Mouse (Mus musculus): Measurements from ENCODE around the gene Prrc2b. TPM values are rescaled to one million over a fixed set of nuclear protein-coding genes. Genes with fewer than 3 reads are reported as not detected.
A peak's percentile ranks its signal among the peaks of the same experiment; 100 is the strongest.

Gene Prrc2b
- total RNA-seq, 2 experiments from 2014 or later, result 12.8 to 32.6 TPM

DNA sequence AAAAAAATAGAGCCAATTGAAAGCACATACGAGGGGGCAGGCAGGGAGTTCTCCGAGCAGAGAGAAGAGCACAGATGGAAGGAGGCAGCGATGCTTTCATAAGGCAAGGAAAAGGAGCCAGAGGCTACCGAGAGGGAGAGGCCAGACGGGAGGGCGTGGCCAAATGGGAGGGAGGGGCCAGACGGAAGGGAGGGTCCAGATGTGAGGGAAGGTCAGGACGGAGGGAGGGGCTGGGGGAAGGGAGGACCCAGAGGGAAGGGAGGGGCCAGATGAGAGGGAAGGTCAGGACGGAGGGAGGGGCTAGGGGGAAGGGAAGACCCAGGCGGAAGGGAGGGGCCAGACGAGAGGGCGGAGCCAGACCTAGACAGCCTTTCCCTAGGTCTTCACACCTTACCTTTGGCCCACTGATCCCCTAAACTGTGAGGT is 18.3 kb upstream of the Prrc2b start:
- ATAC-seq (replicated peaks; ENCODE audit: poor library complexity, severe bottlenecking), result peak; percentile 88

- ATAC-seq (replicated peaks; ENCODE audit: poor library complexity, severe bottlenecking), result peak; percentile 16; the same call in 1 of the 2 replicates
Measured at GRCm38 (mm10) chr2:32134039-32134438, 16.8 kb upstream of the Prrc2b start.

DNA sequence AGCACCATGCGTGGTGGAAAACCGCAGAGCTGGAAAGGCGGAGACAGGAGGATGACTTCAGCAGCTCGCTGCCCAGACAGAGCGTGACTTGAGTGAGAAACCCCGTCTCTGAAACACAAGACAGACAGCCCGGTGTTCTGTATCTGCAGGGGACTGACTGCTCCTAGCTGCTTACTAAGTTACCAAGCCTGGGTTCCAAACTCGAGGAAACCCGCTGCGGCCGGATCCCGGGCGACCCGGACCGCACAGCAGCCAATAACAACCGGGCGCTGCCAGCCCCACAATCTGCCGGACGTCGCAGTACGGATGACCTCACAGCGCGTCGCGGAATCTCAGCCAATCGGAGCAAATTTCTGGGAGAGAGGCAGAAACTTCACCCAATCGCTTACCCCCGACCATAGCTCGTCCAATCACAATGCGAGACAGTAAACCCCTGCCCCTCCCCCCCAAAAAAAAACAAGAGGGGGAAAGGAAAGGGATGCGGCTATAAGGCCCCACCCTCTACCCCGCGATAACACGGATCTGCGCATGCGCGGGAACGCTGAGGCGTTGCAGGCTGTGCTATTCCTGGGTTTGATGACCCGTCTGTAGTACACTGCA is 13.1 kb upstream of the Prrc2b start:
- peak; percentile 92 for ATAC-seq (replicated peaks; ENCODE audit: poor library complexity, severe bottlenecking)

- no peak for ATAC-seq (replicated peaks; ENCODE audit: poor library complexity, severe bottlenecking)
Measured at GRCm38 (mm10) chr2:32139377-32139776, 11.5 kb upstream of the Prrc2b start.

- ATAC-seq (replicated peaks; ENCODE audit: poor library complexity, severe bottlenecking), result 0 out of 2 replicates have a peak, but pooled peaks have one; percentile 16
Measured at GRCm38 (mm10) chr2:32140498-32140934, 10.4 kb upstream of the Prrc2b start.

DNA sequence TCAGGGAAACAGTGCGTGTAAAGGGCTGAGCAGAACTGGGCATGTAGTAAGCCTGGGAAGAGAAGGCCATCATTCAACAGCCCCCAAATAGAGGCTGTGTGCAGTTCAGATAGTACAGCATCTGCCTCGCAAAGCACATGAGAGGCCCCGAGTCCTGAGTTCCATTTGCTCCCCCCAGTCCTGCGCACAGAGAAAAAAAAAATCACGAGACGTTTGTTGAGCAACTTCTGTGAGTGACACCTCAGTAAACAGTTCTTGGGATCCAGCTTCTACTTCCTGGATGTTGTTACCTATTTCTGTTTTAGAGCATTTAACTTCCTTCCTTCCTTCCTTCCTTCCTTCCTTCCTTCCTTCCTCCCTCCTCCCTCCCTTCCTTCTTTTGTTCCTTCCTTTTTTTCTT is 9.3 kb upstream of the Prrc2b start:
- no peak for ATAC-seq (replicated peaks; ENCODE audit: poor library complexity, severe bottlenecking)

- no peak for ATAC-seq (replicated peaks; ENCODE audit: poor library complexity, severe bottlenecking)
Measured at GRCm38 (mm10) chr2:32142368-32142767, 8.5 kb upstream of the Prrc2b start.

- ATAC-seq (replicated peaks; ENCODE audit: poor library complexity, severe bottlenecking), result no peak
Measured at GRCm38 (mm10) chr2:32144633-32145032, 6.2 kb upstream of the Prrc2b start.

- no peak for ATAC-seq (replicated peaks; ENCODE audit: poor library complexity, severe bottlenecking)
Measured at GRCm38 (mm10) chr2:32146617-32147162, 4.2 kb upstream of the Prrc2b start.

DNA sequence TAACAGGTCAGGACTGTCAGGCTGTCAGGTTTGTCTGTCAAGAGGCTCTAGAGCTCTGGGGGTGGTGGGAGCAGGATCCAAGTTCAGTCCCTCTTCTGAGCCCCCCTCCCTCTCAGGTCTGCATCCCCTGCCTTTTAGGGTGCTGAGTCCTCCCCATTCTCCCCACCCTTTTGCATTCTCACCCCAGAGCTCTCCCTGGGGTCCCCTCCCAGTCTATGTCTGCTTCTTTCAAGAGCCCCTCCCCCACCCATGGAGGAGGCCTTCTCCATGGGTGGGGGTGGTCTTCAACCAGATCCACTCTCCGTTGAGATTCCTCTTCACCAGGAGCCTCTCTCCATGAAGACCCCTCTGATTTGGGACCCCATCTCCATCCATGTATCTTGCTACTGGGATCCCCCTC is 747 bp upstream of the Prrc2b start:
- no peak for ATAC-seq (replicated peaks; ENCODE audit: poor library complexity, severe bottlenecking)

GRCm38 (mm10) chr2:32150562-32150923 is 339 bp upstream of the Prrc2b start:
- ATAC-seq (replicated peaks; ENCODE audit: poor library complexity, severe bottlenecking), result no peak

GRCm38 (mm10) chr2:32151660-32152366 is 931 bp downstream of the Prrc2b start:
- ATAC-seq (replicated peaks; ENCODE audit: poor library complexity, severe bottlenecking), result peak; percentile 35

DNA sequence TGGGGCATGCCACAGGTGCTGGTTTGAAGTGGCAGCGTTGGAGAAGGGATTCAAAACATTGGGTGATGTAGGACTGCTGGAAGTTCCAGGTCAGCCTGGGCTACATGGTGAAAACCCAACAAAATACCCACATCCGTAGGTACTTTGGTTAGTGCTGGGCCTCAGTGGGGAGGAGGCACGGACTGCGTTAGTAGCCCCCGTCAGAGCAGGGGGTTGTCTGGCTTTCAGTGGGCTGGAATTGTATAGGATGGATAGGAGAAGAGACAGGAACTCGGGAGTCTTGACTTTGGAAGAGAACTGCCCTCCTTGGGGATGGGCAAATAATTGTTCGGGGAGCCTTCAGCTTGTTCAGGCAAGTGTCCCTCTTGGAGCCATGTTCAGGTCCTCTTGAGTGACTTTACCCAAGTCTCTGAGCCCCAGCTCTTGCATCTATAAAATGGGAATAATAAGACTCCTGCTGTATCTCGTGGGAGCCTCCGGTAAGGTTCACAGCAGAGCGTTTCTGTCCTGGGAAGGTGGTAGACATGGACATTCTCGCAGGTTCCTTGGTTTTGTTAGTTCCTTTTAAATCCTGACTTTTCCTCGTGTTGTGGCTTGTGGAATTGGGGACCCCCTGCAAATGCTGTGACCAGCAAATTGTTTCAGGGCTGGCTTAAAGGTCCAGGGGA is 1.6 kb downstream of the Prrc2b start:
- ATAC-seq (replicated peaks; ENCODE audit: poor library complexity, severe bottlenecking), result peak; percentile 5; the same call in 1 of the 2 replicates

DNA sequence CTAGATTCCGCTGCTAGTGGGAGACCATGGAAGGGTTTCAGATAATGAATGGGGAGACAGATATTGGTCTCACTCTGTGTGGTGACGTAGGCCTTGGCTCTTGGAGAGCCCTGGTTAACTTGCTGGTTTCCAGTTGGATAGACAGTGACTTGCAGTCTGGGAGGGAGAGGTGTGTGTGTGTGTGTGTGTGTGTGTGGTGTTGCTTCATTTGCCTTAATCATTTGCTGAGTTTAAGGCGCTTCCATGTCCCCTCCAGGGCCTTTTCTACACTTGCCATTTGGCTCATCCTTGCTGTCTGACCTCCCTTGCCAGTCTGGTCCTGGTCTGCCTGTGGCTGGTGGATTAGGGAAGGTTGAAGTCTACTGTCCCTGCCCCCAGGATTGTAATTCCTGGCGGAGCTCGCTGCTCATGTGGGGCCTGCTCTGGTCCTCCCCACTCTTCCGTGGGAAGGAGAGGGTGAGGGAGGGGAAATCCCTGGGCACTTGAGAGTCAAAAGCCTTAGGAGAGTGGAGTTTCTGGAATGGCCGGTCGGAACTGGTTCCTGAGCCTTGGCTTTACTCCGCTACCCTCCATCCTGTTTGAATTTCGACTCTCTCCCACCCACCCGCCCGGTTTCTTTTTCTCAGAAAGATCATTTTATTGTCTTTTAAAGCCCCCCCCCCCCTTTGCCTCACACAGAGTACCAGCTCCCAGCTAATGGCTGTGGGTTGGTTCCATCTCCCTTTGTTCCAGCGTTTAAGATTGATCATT is 2.3 kb downstream of the Prrc2b start:
- ATAC-seq (replicated peaks; ENCODE audit: poor library complexity, severe bottlenecking), result 0 out of 2 replicates have a peak, but pooled peaks have one; percentile 15

DNA sequence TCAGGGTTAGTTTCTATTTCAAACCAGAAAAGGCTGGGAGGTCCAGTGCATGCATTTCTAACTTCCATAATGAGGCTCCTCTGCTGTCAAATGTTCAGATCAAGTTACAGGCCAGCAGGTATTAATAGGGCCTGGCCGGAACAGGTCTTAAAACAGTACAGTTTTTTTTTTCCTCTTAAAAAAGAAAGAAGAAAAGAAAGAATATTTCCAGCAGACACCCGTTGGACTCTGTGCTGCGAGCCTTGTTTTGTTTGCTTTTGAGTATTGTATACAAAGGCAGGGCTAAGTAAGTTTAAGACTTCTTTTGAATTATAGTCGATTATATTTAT is 2.9 kb downstream of the Prrc2b start:
- ATAC-seq (replicated peaks; ENCODE audit: poor library complexity, severe bottlenecking), result no peak

GRCm38 (mm10) chr2:32154334-32154997 is 3.6 kb downstream of the Prrc2b start:
- no peak; the same call in 1 of the 2 replicates for ATAC-seq (replicated peaks; ENCODE audit: poor library complexity, severe bottlenecking)

DNA sequence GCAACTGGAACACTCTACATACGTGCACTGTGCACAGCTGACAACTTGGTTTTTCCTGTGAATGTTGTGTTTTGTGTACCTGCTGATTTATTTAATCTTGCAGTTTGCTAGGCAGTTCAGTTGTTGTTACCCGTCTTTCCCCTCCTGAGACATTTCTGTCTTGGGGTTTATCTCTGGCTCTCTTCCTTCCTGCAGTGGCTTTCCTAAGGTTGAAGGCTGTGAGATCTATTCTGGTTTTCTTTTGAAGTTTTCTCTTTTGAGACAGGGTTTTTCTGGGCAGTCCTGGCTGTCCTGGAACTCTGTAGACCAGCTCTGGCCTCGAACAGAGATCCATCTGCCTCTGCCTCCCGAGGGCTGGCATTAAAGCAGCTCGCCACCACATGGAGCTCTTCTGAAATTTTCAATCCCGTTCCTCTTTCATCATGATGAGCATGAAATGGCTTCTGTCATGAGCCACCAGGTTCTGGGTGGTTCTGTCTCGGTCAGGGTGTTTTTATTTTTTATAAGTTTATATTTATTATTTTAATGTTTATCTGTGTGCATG is 4.2 kb downstream of the Prrc2b start:
- ATAC-seq (replicated peaks; ENCODE audit: poor library complexity, severe bottlenecking), result no peak

GRCm38 (mm10) chr2:32155614-32156013 is 4.7 kb downstream of the Prrc2b start:
- no peak for ATAC-seq (replicated peaks; ENCODE audit: poor library complexity, severe bottlenecking)

GRCm38 (mm10) chr2:32156645-32157044 is 5.8 kb downstream of the Prrc2b start:
- no peak for ATAC-seq (replicated peaks; ENCODE audit: poor library complexity, severe bottlenecking)

- ATAC-seq (replicated peaks; ENCODE audit: poor library complexity, severe bottlenecking), result no peak
Measured at GRCm38 (mm10) chr2:32157328-32157727, 6.4 kb downstream of the Prrc2b start.
